Mouse (Mus musculus) forebrain, embryonic 14.5 days (tissue): ENCODE results near the gene Ret. TPM values are rescaled to one million over a fixed set of nuclear protein-coding genes. Genes with fewer than 3 reads are reported as not detected.

Source experiments
- ATAC-seq: fragments of 200-750 bp; cut with Nextera tagmentation; 2 replicates; pipeline ENCODE4 v1.8.0; 2017; ENCODE audit warnings: mild to moderate bottlenecking, moderate library complexity
- DNase-seq: peaks from one replicate; pipeline ENCODE4 v3.0.0-alpha.2; 2015; ENCODE audit warnings: low spot score
- H3K27ac ChIP-seq: fragments of 300-500 bp; sonication (generic); 2 replicates; pipeline ENCODE4 v1.5.1; 2014; ENCODE audit warnings: low read depth, mild to moderate bottlenecking, control low read depth, low read length, moderate library complexity
- H3K27me3 ChIP-seq: fragments of 300-500 bp; sonication (generic); replicated peaks from 2 replicates; pipeline ENCODE4 v1.6.1; 2014; ENCODE audit warnings: low read length, control low read depth, mixed read lengths; ENCODE audit not compliant: control insufficient read depth, insufficient read depth
- H3K36me3 ChIP-seq: fragments of 300-500 bp; sonication (generic); 2 replicates; pipeline ENCODE4 v1.6.1; 2014; ENCODE audit warnings: low read length, control low read depth; ENCODE audit not compliant: control insufficient read depth, insufficient read depth
- H3K4me1 ChIP-seq: fragments of 300-500 bp; sonication (generic); 2 replicates; pipeline ENCODE4 v1.6.1; 2014; ENCODE audit warnings: antibody characterized with exemption, low read length, control low read depth; ENCODE audit not compliant: control insufficient read depth, insufficient read depth
- H3K4me2 ChIP-seq: fragments of 300-500 bp; sonication (generic); 2 replicates; pipeline ENCODE4 v1.6.1; 2014; ENCODE audit warnings: mild to moderate bottlenecking, control low read depth, low read length
- H3K4me3 ChIP-seq: fragments of 300-500 bp; sonication (generic); 2 replicates; pipeline ENCODE4 v1.5.1; 2014; ENCODE audit warnings: low read depth, low read length, control low read depth
- H3K9ac ChIP-seq: fragments of 300-500 bp; sonication (generic); 2 replicates; pipeline ENCODE4 v1.6.1; 2014; ENCODE audit warnings: mild to moderate bottlenecking, low read length, control low read depth, moderate library complexity
- H3K9me3 ChIP-seq: fragments of 300-500 bp; sonication (generic); replicated peaks from 2 replicates; pipeline ENCODE4 v1.6.1; 2016; ENCODE audit warnings: low read length, control low read depth, mixed read lengths; ENCODE audit not compliant: control insufficient read depth
- whole genome bisulfite sequencing: fragments of 180-500 bp; shearing (Covaris S2); extraction: QIAGEN DNeasy Blood & Tissue Kit; methylation state at CpG from one replicate; pipeline ENCODE4 v1.1.7; 2014; 5-methylcytosine and 5-hydroxymethylcytosine counted together
- polyA plus RNA-seq: library from polyadenylated mRNA; unstranded; fragments of >200 nt; fragmentation: Nextera tagmentation; extraction: Ambion mirVana; gene quantifications from 2 replicates; pipeline ENCODE4 v1.2.1, GENCODE M21; 2014

The Ret gene
- polyA plus RNA-seq, 1 experiment from 2014 or later, result 0.75 TPM

DNA sequence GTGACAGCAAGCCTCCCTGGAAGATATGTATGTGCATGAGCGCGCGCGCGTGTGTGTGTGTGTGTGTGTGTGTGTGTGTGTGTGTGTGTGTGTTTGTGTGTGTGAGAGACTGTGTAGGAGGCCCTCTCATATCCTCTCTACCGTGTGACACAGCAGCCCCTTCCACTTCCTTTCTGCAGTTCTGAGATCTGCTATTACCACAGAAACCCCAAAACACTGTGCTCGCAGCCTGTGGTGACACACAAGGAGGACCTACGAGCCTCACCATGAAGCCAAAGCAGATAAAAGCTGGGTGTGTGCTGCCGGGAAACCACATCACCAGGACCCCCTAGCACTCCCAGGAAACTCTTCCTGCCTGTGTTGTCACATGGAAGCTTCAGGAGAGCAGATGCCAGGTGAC, 30.5 kb downstream of the Ret start:
- ATAC-seq (no peak), DNase-seq (no peak)
- H3K36me3 ChIP-seq, result no peaks in the 10 kb centered on the region
- 92% methylated on average over 9 of the region's 9 CpGs for WGBS
- H3K4me3 ChIP-seq, result no peak overlapping the region
- no peak overlapping the region for H3K9ac ChIP-seq
- H3K27me3 ChIP-seq, result no peaks in the 10 kb centered on the region
- H3K4me2 ChIP-seq, result no peak overlapping the region
- no peaks in the 10 kb centered on the region for H3K4me1 ChIP-seq
- H3K9me3 ChIP-seq, result no peaks in the 10 kb centered on the region
- no peak overlapping the region for H3K27ac ChIP-seq

DNA sequence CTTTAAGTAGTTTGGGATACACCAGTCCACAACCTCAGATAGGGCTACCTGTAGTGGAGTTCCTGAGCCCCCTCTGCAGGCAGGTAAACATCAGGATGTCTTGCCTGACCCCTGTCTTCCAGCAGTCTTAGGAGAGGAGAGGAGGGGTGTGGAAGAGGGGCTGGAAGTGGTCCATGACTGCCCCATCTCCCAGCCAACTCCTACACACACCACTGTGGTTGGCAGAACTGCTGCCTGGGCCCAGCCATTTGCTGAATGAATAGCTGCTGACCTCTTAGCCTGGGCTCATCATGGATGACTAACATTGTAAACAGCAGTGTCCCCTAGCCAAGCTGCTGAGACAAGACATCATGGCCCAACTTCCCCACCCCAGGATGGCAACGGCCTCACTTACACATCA, 32.0 kb downstream of the Ret start:
- Histone ChIP-seq H3K4me1 (no peaks in the 10 kb centered on the region), H3K4me2 (no peak overlapping the region), H3K27ac (no peak overlapping the region), H3K36me3 (no peaks in the 10 kb centered on the region), H3K9me3 (no peaks in the 10 kb centered on the region), H3K4me3 (no peak overlapping the region), H3K27me3 (no peaks in the 10 kb centered on the region), H3K9ac (no peak overlapping the region)
- no peak for DNase-seq
- no peak for ATAC-seq
- 83% methylated on average over 1 of the region's 1 CpGs for WGBS

DNA sequence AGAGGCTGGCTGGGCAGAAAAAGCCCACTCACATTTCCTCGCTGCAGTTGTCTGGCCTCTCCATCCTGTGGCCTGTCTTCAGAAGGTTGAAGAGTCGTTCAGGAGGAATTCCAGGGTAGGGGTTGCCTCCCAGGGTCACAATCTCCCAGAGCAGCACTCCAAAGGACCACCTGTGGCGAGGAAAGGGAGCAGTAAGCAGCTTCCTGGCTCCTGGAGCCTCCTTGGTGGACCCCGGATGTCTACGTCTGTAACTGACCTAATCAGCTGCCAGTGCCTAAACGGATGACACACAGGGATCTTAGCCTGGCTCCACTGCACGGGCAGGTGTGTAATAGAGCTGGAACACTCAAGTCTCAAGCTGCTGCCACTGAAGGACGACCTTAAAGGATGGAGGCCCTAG, 32.8 kb downstream of the Ret start:
- Histone ChIP-seq H3K4me1 (no peaks in the 10 kb centered on the region), H3K9ac (no peak overlapping the region), H3K9me3 (no peaks in the 10 kb centered on the region), H3K4me3 (no peak overlapping the region), H3K4me2 (no peak overlapping the region), H3K27me3 (no peaks in the 10 kb centered on the region), H3K27ac (no peak overlapping the region), H3K36me3 (no peaks in the 10 kb centered on the region)
- no peak for DNase-seq
- ATAC-seq, result no peak
- WGBS, result 74% methylated on average over 8 of the region's 8 CpGs

DNA sequence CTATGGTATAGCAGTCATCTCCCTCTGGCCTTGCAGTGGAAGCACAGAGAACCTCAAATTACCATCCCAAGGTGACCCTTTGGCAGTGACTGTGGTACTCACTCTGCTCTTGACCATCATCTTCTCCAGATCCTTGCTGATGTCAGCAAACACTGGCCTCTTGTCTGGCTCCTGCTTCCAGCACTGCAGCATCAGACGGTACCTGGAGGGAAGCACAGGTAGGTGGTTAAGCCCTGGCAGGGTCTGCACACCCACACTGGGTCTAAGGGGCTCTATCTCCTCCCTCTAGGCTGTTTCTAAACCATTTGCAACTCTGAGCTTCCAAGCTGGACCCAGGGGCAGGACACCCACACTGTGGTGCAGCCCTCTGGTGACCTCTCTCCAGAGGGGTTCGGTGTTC, 34.4 kb downstream of the Ret start:
- H3K9me3 ChIP-seq, result no peaks in the 10 kb centered on the region
- no peak for ATAC-seq
- H3K4me3 ChIP-seq, result no peak overlapping the region
- 95% methylated on average over 2 of the region's 2 CpGs for WGBS
- H3K36me3 ChIP-seq, result no peaks in the 10 kb centered on the region
- H3K9ac ChIP-seq, result no peak overlapping the region
- no peaks in the 10 kb centered on the region for H3K27me3 ChIP-seq
- no peak overlapping the region for H3K4me2 ChIP-seq
- no peak for DNase-seq
- no peak overlapping the region for H3K27ac ChIP-seq
- no peaks in the 10 kb centered on the region for H3K4me1 ChIP-seq

DNA sequence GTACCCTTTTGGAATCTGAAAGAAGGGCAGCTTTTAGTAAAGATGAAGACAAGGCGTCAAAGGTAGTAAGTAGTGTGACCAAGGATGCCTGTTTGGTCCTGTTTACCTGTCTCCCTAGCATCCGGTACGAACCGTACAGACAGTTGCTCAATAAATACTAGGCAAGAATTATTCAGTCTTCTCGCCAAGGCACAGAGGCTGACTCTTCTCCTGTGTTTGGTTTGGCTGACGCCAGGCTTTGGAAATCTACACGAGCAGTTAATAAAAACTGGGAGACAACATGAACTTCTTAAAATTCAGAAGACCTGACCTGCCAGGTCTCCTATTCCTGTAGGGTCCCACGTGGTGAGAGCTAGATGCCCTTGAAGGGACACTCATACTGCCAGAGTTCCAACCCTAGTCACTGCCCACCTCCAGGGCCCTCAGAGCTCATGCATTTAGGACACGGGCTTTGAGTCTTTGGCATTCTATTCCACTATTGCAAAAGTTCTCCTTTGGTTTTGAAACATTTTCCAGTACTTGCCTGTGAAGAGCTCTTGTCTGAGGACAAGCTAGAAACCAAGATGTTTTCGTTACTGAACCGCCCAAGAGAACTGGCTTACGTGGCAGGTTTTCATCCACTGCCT, 34.9 kb downstream of the Ret start:
- Histone ChIP-seq H3K27ac (no peak overlapping the region), H3K4me3 (no peak overlapping the region), H3K36me3 (no peaks in the 10 kb centered on the region), H3K27me3 (no peaks in the 10 kb centered on the region), H3K9ac (no peak overlapping the region), H3K9me3 (no peaks in the 10 kb centered on the region), H3K4me2 (no peak overlapping the region), H3K4me1 (no peaks in the 10 kb centered on the region)
- no peak for ATAC-seq
- WGBS, result 90% methylated on average over 12 of the region's 12 CpGs
- no peak for DNase-seq

DNA sequence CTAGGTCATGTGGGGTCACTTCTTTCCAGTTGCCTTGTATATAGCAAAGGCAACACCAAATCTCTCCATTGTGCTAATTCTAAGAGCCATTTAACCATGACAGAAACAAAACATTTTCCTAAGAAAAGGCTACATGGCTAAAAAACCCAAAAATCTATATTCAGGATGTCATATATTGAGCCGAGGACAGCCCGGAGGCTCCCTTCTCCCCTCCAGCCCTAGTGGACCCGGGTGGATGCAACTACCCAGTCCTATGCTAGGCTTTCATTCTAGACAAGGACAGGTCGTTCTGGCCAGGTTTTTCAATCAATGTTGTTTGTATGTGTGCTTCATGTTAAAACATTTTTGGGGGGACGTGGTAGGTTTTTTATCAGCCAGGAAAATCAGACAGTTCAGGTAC, 44.4 kb downstream of the Ret start:
- no peak for DNase-seq
- Histone ChIP-seq H3K27ac (no peak overlapping the region), H3K27me3 (no peaks in the 10 kb centered on the region), H3K4me1 (no peaks in the 10 kb centered on the region), H3K4me2 (no peak overlapping the region), H3K4me3 (no peak overlapping the region), H3K9me3 (no peaks in the 10 kb centered on the region), H3K9ac (no peak overlapping the region), H3K36me3 (no peaks in the 10 kb centered on the region)
- ATAC-seq, result no peak
- whole genome bisulfite sequencing, result 86% methylated on average over 5 of the region's 5 CpGs

DNA sequence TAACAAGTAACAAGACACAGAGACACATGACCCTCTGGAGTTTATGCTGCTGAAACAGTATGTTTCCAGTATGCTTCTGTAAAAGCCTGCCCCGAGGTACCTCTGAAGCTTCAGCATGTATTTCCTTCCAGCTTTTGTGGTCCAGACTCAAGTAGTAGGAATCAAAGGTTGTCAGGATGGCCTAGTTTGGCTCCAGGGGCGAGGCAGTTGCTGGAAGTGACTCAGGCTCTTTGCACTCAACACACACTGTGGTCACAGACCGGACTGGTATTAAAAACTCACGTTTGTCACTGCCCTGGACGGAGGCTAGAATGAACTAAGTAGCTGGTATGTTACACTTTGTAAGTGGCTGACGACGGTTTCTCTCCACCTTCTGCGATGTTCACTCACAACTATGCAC, 46.5 kb downstream of the Ret start:
- no peaks in the 10 kb centered on the region for H3K27me3 ChIP-seq
- no peak overlapping the region for H3K4me2 ChIP-seq
- DNase-seq (no peak), ATAC-seq (no peak)
- H3K27ac ChIP-seq, result no peak overlapping the region
- no peak overlapping the region for H3K9ac ChIP-seq
- H3K9me3 ChIP-seq, result no peaks in the 10 kb centered on the region
- no peak overlapping the region for H3K4me3 ChIP-seq
- H3K4me1 ChIP-seq, result no peaks in the 10 kb centered on the region
- H3K36me3 ChIP-seq, result no peaks in the 10 kb centered on the region
- WGBS, result 86% methylated on average over 8 of the region's 8 CpGs

DNA sequence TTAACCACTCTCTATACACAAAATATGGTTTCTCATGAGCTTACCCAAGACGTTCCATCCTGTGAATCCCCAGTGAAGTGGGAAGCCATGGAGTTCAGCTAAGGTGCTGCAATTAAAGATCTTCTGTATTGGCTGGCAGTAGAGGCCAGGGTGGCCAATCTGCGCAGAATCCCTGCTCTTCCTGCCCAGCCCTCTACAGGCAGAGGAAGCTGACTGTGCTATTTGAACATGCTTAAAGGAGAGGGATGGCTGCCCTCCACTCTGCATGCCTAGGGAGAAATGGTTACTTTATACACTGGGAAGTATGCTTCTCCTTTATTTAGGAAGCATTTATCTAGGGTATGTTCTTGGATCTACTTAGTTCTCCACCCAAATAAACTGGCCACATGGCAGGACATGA, 47.0 kb downstream of the Ret start:
- Histone ChIP-seq H3K9me3 (no peaks in the 10 kb centered on the region), H3K4me1 (no peaks in the 10 kb centered on the region), H3K27ac (no peak overlapping the region), H3K36me3 (no peaks in the 10 kb centered on the region), H3K4me2 (no peak overlapping the region), H3K9ac (no peak overlapping the region), H3K4me3 (no peak overlapping the region), H3K27me3 (no peaks in the 10 kb centered on the region)
- DNase-seq, result no peak
- WGBS, result 82% methylated on average over 2 of the region's 2 CpGs
- ATAC-seq, result no peak

DNA sequence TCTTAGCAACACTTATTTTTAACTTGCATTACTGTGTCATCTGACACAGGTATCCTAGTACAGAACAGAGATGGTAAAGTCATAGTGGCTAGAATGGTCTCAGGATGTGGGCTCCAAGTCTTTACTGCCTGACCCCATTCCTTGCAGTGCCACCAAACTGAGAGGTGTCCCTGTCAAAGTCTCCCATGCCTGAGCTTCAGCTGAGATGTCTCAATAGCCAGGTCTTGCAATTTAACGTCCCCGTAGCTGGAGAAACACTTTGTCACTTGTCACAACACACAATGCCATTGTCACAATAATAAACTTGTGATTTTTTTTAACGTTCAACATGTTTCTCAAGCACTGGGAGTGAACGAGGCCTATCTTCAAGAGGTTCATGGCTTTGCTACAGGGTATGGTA, 47.4 kb downstream of the Ret start:
- Histone ChIP-seq H3K4me1 (no peaks in the 10 kb centered on the region), H3K9me3 (no peaks in the 10 kb centered on the region), H3K4me3 (no peak overlapping the region), H3K4me2 (no peak overlapping the region), H3K27me3 (no peaks in the 10 kb centered on the region), H3K27ac (no peak overlapping the region), H3K9ac (no peak overlapping the region), H3K36me3 (no peaks in the 10 kb centered on the region)
- DNase-seq (no peak), ATAC-seq (no peak)
- 81% methylated on average over 4 of the region's 4 CpGs for WGBS
